Mouse (Mus musculus): ENCODE data around the gene Olfr551.

Gene Olfr551

DNA sequence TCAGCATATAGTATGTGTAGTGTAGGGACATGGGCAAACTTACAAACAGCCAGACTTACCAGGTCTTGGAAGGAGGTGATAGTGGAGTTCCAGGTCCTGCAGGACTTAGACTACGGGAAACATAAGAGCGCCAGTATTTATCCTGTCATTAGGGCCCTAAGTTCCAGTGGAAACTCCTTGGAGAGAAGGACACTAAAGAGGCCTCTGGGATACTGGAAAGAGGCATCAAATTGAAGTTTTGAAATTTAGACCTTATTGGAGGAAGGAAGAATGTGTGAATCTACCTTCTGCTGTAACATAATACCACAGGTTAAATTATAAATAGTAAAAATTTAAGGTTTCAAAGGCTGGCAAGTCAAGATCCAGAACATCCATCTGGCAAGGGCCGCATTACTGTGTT, at the start of gene Olfr551:
Gene Olfr551, minus strand, starts transcription at position 101 of the 400 bp plus-strand sequence.
- 94% methylated on average over 3 of the region's 3 CpGs for WGBS

DNA sequence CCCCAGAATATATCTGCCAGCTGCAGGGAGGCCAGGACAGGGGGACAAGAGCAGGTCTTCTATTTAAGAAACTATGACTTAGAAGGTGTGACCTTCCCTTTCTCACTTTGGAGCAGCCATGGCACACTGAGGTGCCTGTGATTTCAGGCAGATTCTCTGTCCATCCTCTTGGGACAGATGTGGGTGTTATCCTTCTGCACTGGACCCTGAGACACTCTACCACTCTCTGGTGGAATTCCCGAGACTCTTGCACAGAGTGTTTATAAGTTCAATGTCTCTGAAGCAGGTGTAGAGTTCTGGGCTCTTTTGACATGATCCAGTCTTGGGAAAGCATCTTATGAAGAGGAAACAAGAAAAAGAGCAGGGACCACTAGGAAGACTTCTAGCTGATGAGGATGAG, 46.4 kb upstream of the Olfr551 start, which contains the start of gene Olfr554:
Gene Olfr554, plus strand, starts transcription at position 301 of the 400 bp plus-strand sequence.
- 82% methylated on average over 1 of the region's 1 CpGs for WGBS

DNA sequence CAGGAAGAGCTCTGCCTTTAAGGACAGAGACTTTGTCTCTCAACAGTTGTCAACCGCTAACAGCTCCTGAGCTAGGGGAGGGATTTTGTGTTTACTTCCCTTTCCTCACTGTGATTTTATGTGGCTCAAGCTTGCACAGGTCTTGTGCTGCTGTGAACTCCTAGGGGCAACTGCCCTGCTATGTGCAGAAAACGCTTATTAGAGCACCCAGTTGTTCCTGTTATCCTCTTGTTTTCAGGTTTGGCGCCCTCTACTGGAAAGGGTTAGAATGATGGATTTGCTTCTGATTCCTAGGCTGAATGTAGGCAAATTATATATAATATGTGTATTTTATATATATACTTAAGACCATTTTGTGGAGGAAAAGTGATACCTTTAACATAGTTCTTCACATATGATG, 45.0 kb upstream of the Olfr551 start:
- WGBS = 39% methylated on average over 3 of the region's 3 CpGs

DNA sequence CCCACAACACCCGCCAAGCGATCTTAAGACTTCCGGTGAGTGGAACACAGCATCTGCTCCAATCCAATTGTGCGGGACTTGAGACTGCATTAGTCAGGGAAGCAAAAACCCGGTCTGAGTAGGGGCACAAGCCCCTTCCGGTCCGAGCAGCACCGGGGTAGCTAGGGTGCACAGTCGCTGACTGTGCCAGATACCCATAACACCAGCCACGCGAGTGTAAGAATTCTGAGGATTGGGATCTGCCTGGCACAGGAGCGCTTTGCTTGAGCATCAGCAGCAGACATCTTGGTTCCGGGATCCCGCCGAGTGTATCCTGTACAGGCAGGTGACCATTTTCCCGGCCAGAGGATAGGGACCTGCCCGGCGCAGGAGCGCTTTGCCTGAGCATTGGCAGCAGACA, 28.7 kb upstream of the Olfr551 start:
- WGBS = 89% methylated on average over 19 of the region's 19 CpGs

DNA sequence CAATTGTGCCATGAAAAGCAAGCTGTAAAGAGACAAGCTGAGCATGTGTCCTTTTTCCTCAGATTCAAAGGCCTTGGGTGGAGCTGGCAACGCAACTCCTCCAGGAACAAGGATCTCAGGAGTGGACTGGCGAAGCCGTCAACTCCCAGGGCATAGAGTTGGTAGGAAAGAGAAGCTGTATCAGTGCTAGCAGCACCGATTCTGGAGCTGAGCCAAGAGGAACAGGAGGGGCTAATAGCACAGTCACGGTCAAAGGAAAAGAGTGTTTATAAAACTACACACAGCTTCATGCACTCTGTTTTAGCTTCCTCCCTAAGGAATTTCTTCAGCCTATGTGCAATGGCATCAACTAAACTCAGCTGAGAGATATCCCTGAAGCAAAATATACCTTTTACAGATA, 27.9 kb upstream of the Olfr551 start:
- 60% methylated on average over 5 of the region's 5 CpGs for WGBS

DNA sequence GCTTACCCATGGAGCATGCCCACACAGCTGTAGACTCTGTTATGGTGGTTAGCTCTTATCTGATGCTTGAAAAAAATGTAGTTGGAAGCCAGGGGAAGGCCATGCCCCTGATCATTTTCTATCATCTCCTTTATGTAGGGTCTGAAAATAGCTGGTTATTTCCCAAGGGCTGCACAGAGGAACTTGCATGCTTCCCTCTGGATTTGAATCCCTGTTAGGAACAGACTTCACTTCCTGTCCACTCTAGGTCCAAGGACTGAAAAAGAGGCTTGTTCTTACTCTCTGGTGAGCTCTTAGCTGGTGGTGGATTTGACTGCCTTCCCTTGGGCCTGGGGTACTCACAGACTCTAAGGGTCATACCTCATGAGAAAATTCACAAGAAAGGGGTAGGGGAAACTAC, 26.4 kb upstream of the Olfr551 start, which contains the start of gene Olfr553:
Gene Olfr553, minus strand, starts transcription at position 101 of the 400 bp plus-strand sequence.

DNA sequence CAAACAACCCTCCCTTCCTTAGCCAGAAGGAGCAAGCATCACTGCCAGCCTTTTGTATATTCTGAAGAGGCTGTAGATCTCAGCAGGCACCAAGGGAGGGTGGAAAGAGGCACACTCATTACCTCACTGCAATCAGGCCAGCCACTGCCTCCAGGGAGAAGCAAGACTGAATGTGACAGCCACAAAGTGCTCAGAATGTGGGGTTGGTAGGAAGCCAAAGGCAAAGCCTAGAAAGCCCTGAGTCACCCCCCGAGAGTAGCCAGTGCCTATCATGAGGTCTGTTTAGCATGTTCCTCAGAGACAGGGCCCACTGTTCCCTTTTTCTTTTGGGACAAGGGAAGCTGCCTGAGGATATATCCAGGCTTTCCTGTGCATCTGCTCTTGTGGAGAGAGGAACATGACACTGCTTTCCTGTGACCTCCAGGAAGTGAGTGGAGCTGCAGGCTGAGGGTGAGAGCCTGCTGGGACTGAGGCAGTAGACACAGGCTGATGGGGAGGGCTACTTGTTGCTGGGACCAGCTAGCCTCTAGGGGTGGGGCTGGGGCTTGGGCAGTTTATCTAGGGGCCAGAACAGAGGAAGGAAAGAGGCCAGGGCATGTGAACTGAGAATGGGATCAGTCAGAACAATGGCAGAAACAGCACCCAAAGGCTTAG, 5.8 kb upstream of the Olfr551 start, which contains the start of gene Olfr552:
Gene Olfr552, plus strand, starts transcription at position 393 of the 654 bp plus-strand sequence.
- WGBS = 45% methylated on average over 1 of the region's 1 CpGs

DNA sequence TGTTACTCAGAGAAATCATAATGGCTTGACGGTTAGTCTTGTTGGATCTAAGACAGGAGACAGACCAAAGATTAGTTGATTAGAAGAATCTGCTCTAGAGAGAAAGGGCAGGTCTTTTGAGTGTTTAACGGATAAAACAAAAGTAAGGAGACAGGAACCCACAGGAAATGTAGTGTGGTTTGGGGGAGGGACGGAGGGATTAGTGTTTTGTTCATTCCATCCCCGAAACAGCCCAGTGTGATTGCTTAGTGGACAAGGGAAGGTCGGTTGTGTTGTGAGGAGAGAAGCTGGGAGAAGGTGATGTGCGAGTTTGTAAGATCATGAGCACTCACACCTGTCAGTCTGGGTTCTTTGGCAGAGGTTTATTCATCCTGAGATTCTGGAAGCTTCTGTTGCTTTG, 15.7 kb downstream of the Olfr551 start:
- WGBS = 64% methylated on average over 6 of the region's 6 CpGs

DNA sequence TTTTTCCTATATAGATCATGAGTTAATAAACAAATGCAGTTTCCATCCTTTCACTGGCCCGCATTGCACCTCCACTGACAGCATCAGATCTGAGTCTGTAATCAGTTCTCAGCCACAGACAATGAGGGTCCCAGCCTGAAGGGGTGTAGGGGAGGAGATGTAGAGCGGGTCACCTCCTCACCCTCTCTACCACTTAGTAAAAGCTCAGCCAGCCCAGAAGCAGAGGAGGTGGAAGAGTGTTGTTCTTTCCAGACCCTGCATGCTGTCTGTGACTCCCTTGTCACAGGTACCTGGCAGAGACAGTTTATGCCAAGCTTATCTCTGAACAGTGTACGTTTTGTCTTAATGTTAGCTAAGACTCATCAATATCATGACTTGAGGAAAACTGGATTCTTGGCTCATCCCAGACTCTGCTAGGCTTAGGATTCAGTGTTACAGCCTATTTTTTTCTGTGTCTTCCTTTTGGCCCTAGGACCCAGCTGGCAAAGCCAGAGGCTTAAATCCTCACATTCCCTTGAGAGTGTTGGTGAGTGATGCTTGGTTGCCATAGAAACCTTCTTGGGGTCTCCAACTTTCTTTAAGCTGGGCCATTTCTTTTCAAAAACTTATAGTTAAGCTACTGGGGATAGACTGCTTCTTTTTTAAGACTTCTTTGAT, 18.4 kb downstream of the Olfr551 start:
- 76% methylated on average over 3 of the region's 3 CpGs for WGBS

DNA sequence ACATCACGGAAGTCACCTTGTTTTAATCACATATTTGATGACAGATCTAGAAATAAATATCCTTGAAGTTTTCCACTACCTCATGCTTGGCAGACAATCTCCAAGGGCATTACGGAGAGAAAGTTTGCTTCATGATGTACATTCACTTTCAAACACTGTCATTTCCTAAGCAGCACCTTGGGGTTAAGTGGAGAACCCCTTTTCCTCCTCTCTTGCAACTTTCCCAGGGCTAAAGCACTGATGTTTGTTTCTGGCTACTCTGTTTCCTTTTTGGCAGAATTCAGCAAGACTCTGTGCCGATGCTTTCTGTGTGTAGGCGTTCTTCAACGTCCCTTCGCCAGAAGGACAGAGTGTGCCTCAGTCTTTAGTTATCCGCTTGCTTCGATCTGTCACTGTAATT, 20.5 kb downstream of the Olfr551 start, which contains the start of gene Olfr550:
Gene Olfr550, plus strand, starts transcription at position 301 of the 400 bp plus-strand sequence.
- whole genome bisulfite sequencing = 69% methylated on average over 8 of the region's 8 CpGs

DNA sequence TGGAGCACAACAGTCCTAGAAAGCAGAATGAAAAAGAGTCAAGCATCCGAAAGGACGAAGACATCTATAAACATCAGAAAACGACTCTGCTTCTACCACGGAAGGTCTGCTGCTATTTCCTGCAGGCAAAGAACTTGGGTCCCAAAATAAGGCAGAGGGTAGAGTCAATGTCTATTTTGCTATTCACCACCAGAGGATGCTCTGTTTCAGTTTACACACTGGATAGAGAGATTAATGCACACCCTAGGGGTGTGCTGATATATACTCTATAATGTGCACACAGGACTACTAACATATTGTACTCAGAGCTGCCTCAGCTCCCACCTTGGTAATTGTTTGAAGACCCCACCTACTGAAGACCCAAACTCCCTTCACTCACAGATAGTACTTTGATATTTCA, 25.5 kb downstream of the Olfr551 start:
- 91% methylated on average over 4 of the region's 4 CpGs for WGBS

DNA sequence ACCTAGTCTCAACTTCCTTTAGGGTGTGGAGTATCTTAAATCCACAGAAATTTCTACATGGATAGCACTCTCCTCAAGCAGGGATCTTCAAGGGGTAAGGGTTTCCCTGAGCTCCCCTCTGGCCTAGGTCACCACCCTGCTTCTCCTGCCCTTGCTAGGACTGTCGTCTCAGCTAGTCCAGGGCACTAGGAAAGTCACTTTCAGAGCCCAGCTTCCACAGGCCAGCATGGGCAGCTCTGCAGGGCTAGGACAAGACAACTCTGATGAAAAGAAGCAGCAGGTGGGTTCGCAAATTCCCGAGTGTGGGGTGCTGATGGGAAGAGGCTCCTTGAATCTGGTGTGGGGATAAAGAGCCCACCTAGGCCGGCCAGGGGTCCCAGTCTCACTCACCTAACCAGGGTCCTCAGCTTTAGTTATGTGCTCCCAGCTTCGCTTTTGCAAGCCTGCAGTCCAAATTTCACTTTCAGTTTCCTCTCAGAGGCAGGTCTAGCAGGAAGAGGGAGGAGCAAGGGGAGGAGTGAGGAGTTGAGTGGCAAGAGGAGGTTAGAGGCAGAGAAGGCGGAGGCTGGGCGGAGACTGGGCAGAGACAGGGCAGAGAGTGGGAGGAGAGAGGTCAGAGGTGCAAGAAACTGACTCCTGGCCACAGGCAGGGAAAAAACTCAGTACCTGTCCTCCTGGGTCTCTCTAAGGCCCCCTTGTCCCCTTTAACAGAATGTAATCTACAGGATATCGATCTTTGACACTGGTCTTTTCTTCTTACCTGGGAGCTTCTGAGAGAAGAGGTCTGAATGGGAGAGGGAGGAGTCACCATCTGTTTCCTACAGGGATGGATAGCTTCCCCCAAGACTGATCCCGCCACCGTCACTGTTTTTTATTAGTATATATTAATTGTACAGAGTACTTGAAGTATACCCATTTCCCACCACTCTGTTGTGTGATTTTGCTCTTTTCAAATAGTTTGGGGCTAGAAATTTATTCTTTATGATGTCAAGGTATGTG, 26.4 kb downstream of the Olfr551 start, which contains the start of gene Trim21:
Gene Trim21, minus strand, starts transcription at position 488 of the 999 bp plus-strand sequence.
- 33% methylated on average over 10 of the region's 10 CpGs for whole genome bisulfite sequencing

DNA sequence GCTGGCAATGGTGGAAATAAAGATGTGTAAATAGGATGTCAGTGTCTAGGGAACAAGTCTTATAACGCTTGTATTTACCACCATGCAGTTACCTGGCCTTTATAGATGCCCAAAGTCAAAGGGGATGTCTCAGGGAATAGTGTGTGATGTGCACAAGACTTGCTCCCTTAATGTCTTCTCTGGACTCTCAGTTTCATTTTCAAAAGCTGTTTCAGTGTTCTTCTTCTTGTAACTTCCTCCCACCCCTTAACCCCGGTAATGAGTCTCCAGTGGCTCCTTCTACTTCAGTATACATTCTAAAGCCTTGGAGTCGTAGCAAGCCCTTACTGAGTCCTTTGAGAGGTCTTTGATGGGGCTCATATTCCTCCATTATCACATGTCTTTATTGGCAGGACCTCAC, 38.4 kb downstream of the Olfr551 start:
- 89% methylated on average over 3 of the region's 3 CpGs for WGBS

DNA sequence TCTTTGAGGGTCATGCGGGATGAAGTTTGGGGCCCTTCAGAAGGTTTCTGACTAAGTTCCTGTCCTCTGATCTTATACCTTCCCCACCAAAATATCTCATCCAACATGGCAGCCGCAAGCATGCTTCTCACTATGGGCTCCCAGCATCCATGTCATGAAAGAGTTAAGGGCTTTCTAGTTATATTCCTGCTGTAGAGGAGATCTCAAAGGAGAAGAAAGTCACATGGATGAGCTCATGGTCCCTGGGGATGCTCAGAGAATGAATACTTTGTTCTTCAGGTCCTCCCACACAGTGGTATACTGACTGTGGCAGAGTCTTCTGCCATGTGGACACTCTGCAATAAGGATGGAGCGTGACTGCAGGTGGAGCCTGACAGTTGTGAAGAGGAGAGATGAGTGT, 42.1 kb downstream of the Olfr551 start, which contains the start of gene Olfr549:
Gene Olfr549, plus strand, starts transcription at position 301 of the 400 bp plus-strand sequence.
- WGBS = 88% methylated on average over 3 of the region's 3 CpGs

DNA sequence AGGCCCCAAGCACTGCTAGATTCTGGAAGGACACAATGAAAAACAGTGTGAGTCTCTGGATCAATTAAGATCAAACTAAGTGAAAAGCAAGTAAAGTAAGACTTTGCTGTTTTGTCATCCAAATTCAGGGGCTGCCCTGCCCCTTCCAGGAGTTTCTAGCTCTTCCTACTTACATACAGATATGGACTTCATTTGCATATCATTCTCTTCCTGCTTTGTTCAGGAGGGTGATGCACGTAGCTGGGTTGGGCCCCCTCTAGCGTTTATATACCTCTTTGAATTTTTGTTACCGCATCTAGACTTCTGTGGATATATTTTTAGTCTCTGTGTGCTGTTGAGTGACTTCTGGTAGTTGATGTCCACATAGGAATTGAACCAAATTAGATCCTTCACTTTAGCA, 50.4 kb downstream of the Olfr551 start:
- WGBS = 69% methylated on average over 3 of the region's 3 CpGs

DNA sequence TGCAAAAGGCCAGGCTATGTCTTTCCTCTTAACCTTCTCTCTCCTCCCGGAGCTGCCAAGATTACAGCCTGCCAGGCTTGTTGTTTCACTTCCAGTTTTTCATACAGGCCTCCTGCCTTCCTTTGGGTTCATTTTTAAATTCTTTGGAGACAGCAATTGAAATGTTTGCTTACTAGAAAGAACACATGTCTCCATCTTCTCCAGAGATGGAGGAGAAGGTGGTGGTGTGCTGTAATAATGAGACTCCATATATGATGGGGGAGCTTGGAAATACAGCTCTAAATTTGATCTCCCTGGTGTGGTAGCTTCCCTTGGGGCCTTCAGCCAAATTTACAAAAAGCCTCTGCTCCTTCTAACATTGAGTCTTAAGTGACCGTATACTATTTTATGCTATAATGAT, 51.1 kb downstream of the Olfr551 start, which contains the start of gene Olfr548-ps1:
Gene Olfr548-ps1, plus strand, starts transcription at position 301 of the 400 bp plus-strand sequence.
- WGBS = 76% methylated on average over 2 of the region's 2 CpGs

DNA sequence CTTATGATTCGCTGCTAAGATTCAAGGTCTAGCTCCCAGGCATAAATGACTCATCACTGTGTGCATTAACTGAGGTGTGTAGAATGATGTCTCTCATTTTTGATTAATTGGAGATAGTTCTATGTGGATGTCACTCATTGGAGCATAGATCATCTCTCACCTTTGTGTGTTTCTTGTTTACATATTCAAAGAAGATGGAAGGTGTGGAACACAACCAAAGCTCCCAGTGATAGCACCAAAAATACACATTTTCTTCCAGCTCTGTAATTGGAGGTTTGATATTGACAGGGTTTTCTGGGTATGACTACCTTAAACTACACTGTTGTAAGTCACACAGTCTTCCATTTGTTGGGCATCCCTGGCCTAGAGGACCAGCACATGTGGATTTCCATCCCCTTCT, 57.2 kb downstream of the Olfr551 start, which contains the start of gene Olfr547:
Gene Olfr547, plus strand, starts transcription at position 301 of the 400 bp plus-strand sequence.
- WGBS = 86% methylated on average over 1 of the region's 1 CpGs

Data from cerebral cortex, adult 2 months (tissue).